Mouse (Mus musculus) liver, adult 2 months (tissue): ENCODE data around the gene Fnbp1l.

Experiments
- CTCF ChIP-seq: fragments of 200-500 bp; IDR thresholded peaks from 2 replicates; pipeline ENCODE4 v1.5.1; 2011; ENCODE audit warnings: low read depth, low read length, control low read depth
- POLR2A ChIP-seq: fragments of 200-500 bp; IDR thresholded peaks from 2 replicates; pipeline ENCODE4 v1.6.1; 2011; ENCODE audit warnings: low read length, control low read depth; ENCODE audit not compliant: insufficient read depth; ENCODE audit errors: extremely low read depth

GRCm38 (mm10) chr3:122494764-122495163 is 124.8 kb downstream of the Fnbp1l start:
- TF ChIP-seq CTCF: no peak
- TF ChIP-seq POLR2A: no peak
